Mouse (Mus musculus): Measurements from ENCODE around the gene Slc4a10. TPM values are rescaled to one million over a fixed set of nuclear protein-coding genes. Genes with fewer than 3 reads are reported as not detected.
A peak's percentile ranks its signal among the peaks of the same experiment; 100 is the strongest.

Gene Slc4a10
- polyA plus RNA-seq, 1 experiment from 2014 or later, result 0.42 TPM

DNA sequence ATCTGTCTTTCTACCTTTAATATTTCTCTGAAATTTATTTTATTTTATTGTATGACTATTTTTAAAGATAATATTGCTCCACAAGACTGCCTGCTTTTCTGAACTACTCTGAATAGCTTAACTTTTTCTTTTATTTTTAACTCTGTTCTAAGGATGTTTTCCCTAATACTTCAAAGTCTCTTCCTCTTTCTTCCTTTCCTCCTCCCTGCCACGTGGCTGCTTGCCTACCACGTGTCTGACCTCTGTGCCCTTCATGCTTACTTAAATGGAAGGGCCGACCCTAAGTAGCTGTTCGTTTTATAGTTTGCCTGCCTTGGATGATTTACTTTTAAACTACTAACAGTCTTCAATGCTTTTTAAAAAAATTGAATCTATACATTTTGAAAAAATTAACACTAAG lies 225.6 kb downstream of the Slc4a10 start:
- H3K27me3 ChIP-seq (replicated peaks), result no peaks in the 10 kb centered on the region
- H3K4me2 ChIP-seq, result no peak overlapping the region
- ATAC-seq (ENCODE audit: insufficient number of reproducible peaks, low FRiP score), result no peak
- no peak overlapping the region for H3K9ac ChIP-seq
- 0 out of 2 replicates have a peak, but pooled peaks cover under 1% of the 10 kb centered on the region for H3K4me1 ChIP-seq (replicated peaks)
- no peak overlapping the region for H3K27ac ChIP-seq (ENCODE audit: poor library complexity, severe bottlenecking)
- H3K9me3 ChIP-seq (replicated peaks), result no peaks in the 10 kb centered on the region
- no peak overlapping the region for H3K4me3 ChIP-seq
- H3K36me3 ChIP-seq, result no peaks in the 10 kb centered on the region
- WGBS, result 55% methylated on average over 4 of the region's 4 CpGs

- Histone ChIP-seq H3K4me1 (replicated peaks) (peaks cover 15% of the 10 kb centered on the region), H3K9me3 (replicated peaks) (no peaks in the 10 kb centered on the region), H3K27ac (ENCODE audit: poor library complexity, severe bottlenecking) (peak overlapping the region; percentile 88), H3K27me3 (replicated peaks) (no peaks in the 10 kb centered on the region), H3K36me3 (no peaks in the 10 kb centered on the region), H3K9ac (no peak overlapping the region), H3K4me3 (no peak overlapping the region), H3K4me2 (no peak overlapping the region)
- ATAC-seq (ENCODE audit: insufficient number of reproducible peaks, low FRiP score), result peak; percentile 85; the same call in 1 of the 2 replicates
- 28% methylated on average over 3 of the region's 3 CpGs for WGBS
Measured at GRCm38 (mm10) chr2:62278779-62279178, 232.5 kb downstream of the Slc4a10 start.

- H3K4me3 ChIP-seq, result no peak overlapping the region
- H3K4me1 ChIP-seq (replicated peaks), result peaks cover 15% of the 10 kb centered on the region
- H3K4me2 ChIP-seq, result no peak overlapping the region
- peak overlapping the region; percentile 88; the same call in 1 of the 2 replicates for H3K27ac ChIP-seq (ENCODE audit: poor library complexity, severe bottlenecking)
- no peaks in the 10 kb centered on the region for H3K27me3 ChIP-seq (replicated peaks)
- H3K9me3 ChIP-seq (replicated peaks), result no peaks in the 10 kb centered on the region
- H3K36me3 ChIP-seq, result no peaks in the 10 kb centered on the region
- no peak overlapping the region for H3K9ac ChIP-seq
- 83% methylated on average over 7 of the region's 7 CpGs for whole genome bisulfite sequencing
- ATAC-seq (ENCODE audit: insufficient number of reproducible peaks, low FRiP score), result no peak
Measured at GRCm38 (mm10) chr2:62279777-62280176, 233.5 kb downstream of the Slc4a10 start.

DNA sequence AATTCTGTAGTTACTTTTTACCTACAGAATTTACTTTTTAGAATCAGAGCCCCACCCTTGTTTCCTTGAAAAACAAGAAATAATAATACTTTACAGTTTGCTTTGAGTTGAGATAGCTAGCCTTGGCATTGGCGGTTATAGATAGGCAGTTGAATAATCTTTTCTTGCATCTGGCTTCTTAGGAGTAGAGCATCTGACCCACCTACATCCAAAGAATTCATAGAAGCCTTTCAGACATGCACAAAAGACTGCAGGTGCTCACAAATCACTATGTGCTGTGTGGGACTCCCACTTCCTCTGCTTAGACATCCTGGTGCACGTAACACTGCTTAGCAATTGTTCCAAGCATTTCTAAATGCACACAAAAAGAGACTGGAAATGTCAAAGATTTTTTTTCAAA lies 238.8 kb downstream of the Slc4a10 start:
- H3K9me3 ChIP-seq (replicated peaks), result no peaks in the 10 kb centered on the region
- no peak overlapping the region for H3K4me3 ChIP-seq
- H3K9ac ChIP-seq, result no peak overlapping the region
- no peaks in the 10 kb centered on the region for H3K4me1 ChIP-seq (replicated peaks)
- no peak for ATAC-seq (ENCODE audit: insufficient number of reproducible peaks, low FRiP score)
- no peaks in the 10 kb centered on the region for H3K36me3 ChIP-seq
- no peak overlapping the region for H3K27ac ChIP-seq (ENCODE audit: poor library complexity, severe bottlenecking)
- no peaks in the 10 kb centered on the region for H3K27me3 ChIP-seq (replicated peaks)
- H3K4me2 ChIP-seq, result no peak overlapping the region
- 90% methylated on average over 2 of the region's 2 CpGs for WGBS

GRCm38 (mm10) chr2:62285847-62286246 lies 239.6 kb downstream of the Slc4a10 start:
- H3K36me3 ChIP-seq, result no peaks in the 10 kb centered on the region
- H3K27ac ChIP-seq (ENCODE audit: poor library complexity, severe bottlenecking), result no peak overlapping the region
- H3K9me3 ChIP-seq (replicated peaks), result no peaks in the 10 kb centered on the region
- no peaks in the 10 kb centered on the region for H3K27me3 ChIP-seq (replicated peaks)
- H3K4me2 ChIP-seq, result no peak overlapping the region
- under 1% methylated on average over 2 of the region's 2 CpGs for WGBS
- H3K4me3 ChIP-seq, result no peak overlapping the region
- H3K9ac ChIP-seq, result no peak overlapping the region
- H3K4me1 ChIP-seq (replicated peaks), result no peaks in the 10 kb centered on the region
- ATAC-seq (ENCODE audit: insufficient number of reproducible peaks, low FRiP score), result no peak

GRCm38 (mm10) chr2:62287532-62287931 lies 241.3 kb downstream of the Slc4a10 start:
- Histone ChIP-seq H3K4me2 (no peak overlapping the region), H3K36me3 (no peaks in the 10 kb centered on the region), H3K4me1 (replicated peaks) (no peaks in the 10 kb centered on the region), H3K27ac (ENCODE audit: poor library complexity, severe bottlenecking) (no peak overlapping the region), H3K27me3 (replicated peaks) (no peaks in the 10 kb centered on the region), H3K9ac (no peak overlapping the region), H3K9me3 (replicated peaks) (no peaks in the 10 kb centered on the region), H3K4me3 (no peak overlapping the region)
- no peak for ATAC-seq (ENCODE audit: insufficient number of reproducible peaks, low FRiP score)
- 35% methylated on average over 4 of the region's 4 CpGs for WGBS

GRCm38 (mm10) chr2:62293846-62294245 lies 247.6 kb downstream of the Slc4a10 start:
- no peak overlapping the region for H3K9ac ChIP-seq
- H3K27ac ChIP-seq (ENCODE audit: poor library complexity, severe bottlenecking), result no peak overlapping the region
- no peak overlapping the region for H3K4me2 ChIP-seq
- no peak for ATAC-seq (ENCODE audit: insufficient number of reproducible peaks, low FRiP score)
- H3K36me3 ChIP-seq, result no peaks in the 10 kb centered on the region
- no peak overlapping the region for H3K4me3 ChIP-seq
- no peaks in the 10 kb centered on the region for H3K4me1 ChIP-seq (replicated peaks)
- H3K27me3 ChIP-seq (replicated peaks), result no peaks in the 10 kb centered on the region
- H3K9me3 ChIP-seq (replicated peaks), result no peaks in the 10 kb centered on the region
- 66% methylated on average over 2 of the region's 2 CpGs for WGBS

GRCm38 (mm10) chr2:62301716-62302115 lies 255.5 kb downstream of the Slc4a10 start:
- Histone ChIP-seq H3K4me2 (no peak overlapping the region), H3K4me1 (replicated peaks) (no peaks in the 10 kb centered on the region), H3K9me3 (replicated peaks) (no peaks in the 10 kb centered on the region), H3K4me3 (no peak overlapping the region), H3K9ac (no peak overlapping the region), H3K27me3 (replicated peaks) (no peaks in the 10 kb centered on the region), H3K36me3 (no peaks in the 10 kb centered on the region), H3K27ac (ENCODE audit: poor library complexity, severe bottlenecking) (no peak overlapping the region)
- ATAC-seq (ENCODE audit: insufficient number of reproducible peaks, low FRiP score), result no peak
- 87% methylated on average over 2 of the region's 2 CpGs for WGBS

GRCm38 (mm10) chr2:62306978-62307377 lies 260.7 kb downstream of the Slc4a10 start:
- H3K9me3 ChIP-seq (replicated peaks), result no peaks in the 10 kb centered on the region
- 81% methylated on average over 5 of the region's 5 CpGs for WGBS
- ATAC-seq (ENCODE audit: insufficient number of reproducible peaks, low FRiP score), result no peak
- no peak overlapping the region for H3K27ac ChIP-seq (ENCODE audit: poor library complexity, severe bottlenecking)
- no peak overlapping the region for H3K9ac ChIP-seq
- H3K4me1 ChIP-seq (replicated peaks), result no peaks in the 10 kb centered on the region
- no peak overlapping the region for H3K4me3 ChIP-seq
- no peak overlapping the region for H3K4me2 ChIP-seq
- H3K36me3 ChIP-seq, result no peaks in the 10 kb centered on the region
- no peaks in the 10 kb centered on the region for H3K27me3 ChIP-seq (replicated peaks)

GRCm38 (mm10) chr2:62307477-62307876 lies 261.2 kb downstream of the Slc4a10 start:
- Histone ChIP-seq H3K9ac (no peak overlapping the region), H3K4me3 (no peak overlapping the region), H3K36me3 (no peaks in the 10 kb centered on the region), H3K4me2 (no peak overlapping the region), H3K27me3 (replicated peaks) (no peaks in the 10 kb centered on the region), H3K4me1 (replicated peaks) (no peaks in the 10 kb centered on the region), H3K9me3 (replicated peaks) (no peaks in the 10 kb centered on the region), H3K27ac (ENCODE audit: poor library complexity, severe bottlenecking) (no peak overlapping the region)
- no peak for ATAC-seq (ENCODE audit: insufficient number of reproducible peaks, low FRiP score)
- WGBS, result 76% methylated on average over 2 of the region's 2 CpGs

DNA sequence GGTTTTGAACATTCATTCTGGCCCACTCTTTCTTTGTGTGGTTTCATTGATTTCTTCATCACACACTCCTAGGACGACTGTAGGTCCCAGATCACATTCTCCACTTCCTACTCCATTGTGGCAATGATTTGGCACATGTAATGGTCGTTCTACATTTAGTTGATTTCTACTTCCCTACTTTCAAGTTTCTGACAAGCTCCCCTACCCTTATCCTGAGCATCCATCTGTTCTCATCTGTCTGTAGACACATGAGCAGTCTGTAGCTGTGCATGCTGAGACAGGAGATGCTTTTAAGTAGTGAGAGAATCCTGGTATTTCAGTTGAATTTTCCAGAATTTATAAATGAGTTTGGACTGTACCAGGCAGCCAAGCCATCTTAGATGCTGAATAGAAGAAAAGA lies 270.7 kb downstream of the Slc4a10 start:
- Histone ChIP-seq H3K9ac (no peak overlapping the region), H3K36me3 (no peaks in the 10 kb centered on the region), H3K4me3 (no peak overlapping the region), H3K4me2 (no peak overlapping the region), H3K4me1 (replicated peaks) (no peaks in the 10 kb centered on the region), H3K27me3 (replicated peaks) (no peaks in the 10 kb centered on the region), H3K9me3 (replicated peaks) (no peaks in the 10 kb centered on the region), H3K27ac (ENCODE audit: poor library complexity, severe bottlenecking) (no peak overlapping the region)
- no peak for ATAC-seq (ENCODE audit: insufficient number of reproducible peaks, low FRiP score)
- WGBS, result 64% methylated on average over 2 of the region's 2 CpGs

- no peaks in the 10 kb centered on the region for H3K36me3 ChIP-seq
- H3K4me3 ChIP-seq, result no peak overlapping the region
- no peaks in the 10 kb centered on the region for H3K27me3 ChIP-seq (replicated peaks)
- H3K27ac ChIP-seq (ENCODE audit: poor library complexity, severe bottlenecking), result no peak overlapping the region
- no peak for ATAC-seq (ENCODE audit: insufficient number of reproducible peaks, low FRiP score)
- no peak overlapping the region for H3K9ac ChIP-seq
- WGBS, result 40% methylated on average over 3 of the region's 3 CpGs
- H3K4me2 ChIP-seq, result no peak overlapping the region
- no peaks in the 10 kb centered on the region for H3K4me1 ChIP-seq (replicated peaks)
- no peaks in the 10 kb centered on the region for H3K9me3 ChIP-seq (replicated peaks)
Measured at GRCm38 (mm10) chr2:62319489-62319888, 273.2 kb downstream of the Slc4a10 start.
